Mouse (Mus musculus): Measurements from ENCODE around the gene Pik3r2.

- TF ChIP-seq CTCF (IDR thresholded peaks at IDR 0.05) (no peak), EP300 (IDR thresholded peaks at IDR 0.05) (no peak)
Measured at GRCm38 (mm10) chr8:70787051-70787445, 10.5 kb upstream of the Pik3r2 start.

All from lung, postnatal 0 days (tissue).